Mouse (Mus musculus): Measurements from ENCODE around the gene Stk17b. TPM values are rescaled to one million over a fixed set of nuclear protein-coding genes. Genes with fewer than 3 reads are reported as not detected.
A peak's percentile ranks its signal among the peaks of the same experiment; 100 is the strongest.
"Not testable (repeated sequence)": the region's sequence is repeated elsewhere in the genome, so short reads cannot be mapped to it uniquely, and the experiment has no call there.

Gene Stk17b
- polyA plus RNA-seq, 1 experiment from 2014 or later: 5.8 TPM

DNA sequence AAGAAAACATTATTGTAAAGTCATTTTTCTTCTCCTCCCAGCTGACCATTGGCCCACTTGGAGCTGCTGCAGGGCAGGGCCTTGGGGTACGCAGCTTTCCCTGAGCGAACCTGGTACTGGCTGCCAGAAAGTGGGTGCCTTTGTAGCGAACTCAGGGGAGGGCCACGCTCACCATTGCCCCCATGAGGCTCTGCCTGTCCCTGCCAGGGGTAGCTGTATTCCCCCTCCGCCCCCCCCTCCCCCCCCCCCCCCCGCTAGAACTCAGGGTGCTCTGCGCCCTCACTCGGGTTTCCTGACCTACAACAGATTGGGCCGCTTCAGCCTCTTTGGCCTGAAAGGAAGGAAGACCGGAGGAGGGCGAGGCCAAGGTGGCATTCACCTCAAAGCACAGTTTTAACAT, 36.5 kb downstream of the Stk17b start:
- H3K27me3 ChIP-seq: no peaks in the 10 kb centered on the region
- 28% methylated on average over 9 of the region's 11 CpGs for WGBS
- no peak overlapping the region for H3K4me3 ChIP-seq (replicated peaks)
- H3K27ac ChIP-seq: no peak overlapping the region
- H3K4me2 ChIP-seq (replicated peaks): no peak overlapping the region
- H3K9ac ChIP-seq (replicated peaks): no peak overlapping the region
- H3K36me3 ChIP-seq: no peaks in the 10 kb centered on the region
- no peak for ATAC-seq
- no peaks in the 10 kb centered on the region for H3K4me1 ChIP-seq (replicated peaks)
- no peaks in the 10 kb centered on the region for H3K9me3 ChIP-seq

DNA sequence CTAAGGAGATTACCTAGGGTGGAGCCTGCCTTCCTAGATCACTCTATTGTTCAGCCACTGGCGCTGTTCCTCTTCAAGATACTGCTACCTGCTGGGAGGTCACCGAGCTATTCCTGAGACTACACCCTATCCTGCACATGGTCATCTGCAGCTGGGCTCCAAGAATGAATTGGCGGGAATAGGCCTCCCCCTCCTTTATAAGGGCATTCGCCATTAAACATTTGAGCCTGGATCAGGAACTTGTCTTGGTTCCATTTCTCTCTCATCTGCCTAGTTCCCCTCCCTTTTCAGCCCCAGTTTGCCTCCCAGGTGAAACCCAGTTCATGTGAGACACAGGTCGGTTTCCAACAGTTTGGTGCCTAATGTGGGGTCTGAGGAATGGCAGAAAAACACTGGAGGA, 39.0 kb downstream of the Stk17b start:
- Histone ChIP-seq H3K9ac (replicated peaks) (no peak overlapping the region), H3K4me3 (replicated peaks) (no peak overlapping the region), H3K36me3 (no peaks in the 10 kb centered on the region), H3K4me2 (replicated peaks) (no peak overlapping the region), H3K27me3 (no peaks in the 10 kb centered on the region), H3K9me3 (no peaks in the 10 kb centered on the region), H3K27ac (no peak overlapping the region), H3K4me1 (replicated peaks) (no peaks in the 10 kb centered on the region)
- ATAC-seq: no peak
- 54% methylated on average over 5 of the region's 5 CpGs for WGBS

- Histone ChIP-seq H3K9ac (replicated peaks) (no peak overlapping the region), H3K9me3 (no peaks in the 10 kb centered on the region), H3K27ac (no peak overlapping the region), H3K4me1 (replicated peaks) (no peaks in the 10 kb centered on the region), H3K4me3 (replicated peaks) (no peak overlapping the region), H3K27me3 (no peaks in the 10 kb centered on the region), H3K4me2 (replicated peaks) (no peak overlapping the region), H3K36me3 (no peaks in the 10 kb centered on the region)
- WGBS: 91% methylated on average over 3 of the region's 3 CpGs
- no peak for ATAC-seq
These were observed 43.1 kb downstream of the Stk17b start for GRCm38 (mm10) chr1:53741742-53742458.

DNA sequence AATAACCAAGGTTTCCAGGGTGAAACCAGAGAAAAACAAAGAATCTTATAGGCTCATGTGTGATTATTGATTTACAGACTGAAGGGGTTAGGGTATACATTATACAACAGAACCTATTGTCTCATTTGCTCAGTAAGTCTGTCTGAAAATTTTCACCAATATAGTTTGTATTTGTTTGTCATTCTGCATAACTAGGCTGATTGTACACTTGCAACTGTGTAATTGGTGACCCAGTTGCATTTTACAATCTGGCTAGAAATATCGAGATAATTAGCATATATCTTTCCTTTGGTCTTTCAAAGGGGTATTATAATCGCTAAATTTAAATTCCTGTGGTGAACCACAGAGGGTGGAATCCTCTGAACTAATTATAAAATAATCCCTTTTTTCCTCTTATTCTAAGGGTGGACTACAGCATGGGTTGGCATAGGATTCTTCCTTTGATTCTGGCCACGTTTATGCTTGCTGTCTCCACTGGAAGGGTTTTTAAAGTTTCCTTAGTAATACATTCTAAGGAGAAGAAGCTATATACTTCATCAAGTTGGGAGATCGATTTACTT, 44.2 kb downstream of the Stk17b start:
- ATAC-seq: peak; percentile 56
- H3K36me3 ChIP-seq: no peaks in the 10 kb centered on the region
- H3K27me3 ChIP-seq: no peaks in the 10 kb centered on the region
- H3K9me3 ChIP-seq: no peaks in the 10 kb centered on the region
- no peak overlapping the region for H3K4me2 ChIP-seq (replicated peaks)
- 54% methylated on average over 4 of the region's 4 CpGs for WGBS
- H3K27ac ChIP-seq: no peak overlapping the region
- H3K4me3 ChIP-seq (replicated peaks): no peak overlapping the region
- H3K9ac ChIP-seq (replicated peaks): no peak overlapping the region
- no peaks in the 10 kb centered on the region for H3K4me1 ChIP-seq (replicated peaks)

DNA sequence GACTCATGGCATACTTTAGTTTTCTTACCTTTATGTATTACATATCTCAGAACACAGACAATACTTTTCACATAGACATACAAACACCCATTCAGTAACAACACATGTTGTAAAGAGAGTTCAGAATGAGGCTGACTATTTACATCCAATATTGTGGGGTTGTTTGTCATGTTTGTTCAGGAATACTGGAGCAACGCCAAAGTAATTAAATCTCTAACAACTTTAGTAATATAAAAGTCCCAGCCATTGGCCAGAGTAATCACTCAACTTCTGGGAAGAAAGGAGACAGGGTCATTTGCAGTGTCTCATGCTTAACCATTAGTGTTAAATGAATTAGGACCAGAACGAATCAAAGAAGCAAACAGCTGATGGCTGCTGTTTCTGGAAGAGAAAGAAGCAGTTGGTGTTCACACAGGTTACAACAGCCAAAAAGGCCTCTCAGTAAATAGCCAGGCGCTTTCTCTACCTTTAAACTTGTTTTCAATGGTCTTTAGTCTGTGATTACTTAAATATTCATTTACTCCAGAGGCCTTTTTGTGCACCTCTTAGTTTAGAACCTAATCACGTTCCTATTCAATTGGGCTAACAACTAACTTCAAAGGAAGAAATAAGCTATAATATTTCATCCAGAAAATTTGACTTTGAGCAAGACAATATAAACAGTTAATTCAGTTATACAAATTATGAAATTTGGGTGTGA, 44.8 kb downstream of the Stk17b start:
- not testable (repeated sequence) for H3K27me3 ChIP-seq; H3K27ac ChIP-seq; H3K9ac ChIP-seq (replicated peaks); H3K4me1 ChIP-seq (replicated peaks); H3K4me3 ChIP-seq (replicated peaks); H3K9me3 ChIP-seq; H3K4me2 ChIP-seq (replicated peaks); H3K36me3 ChIP-seq
- WGBS: 49% methylated on average over 3 of the region's 4 CpGs
- ATAC-seq: peak; percentile 79

- ATAC-seq: no peak
- WGBS: 91% methylated on average over 3 of the region's 3 CpGs
These were observed 48.4 kb downstream of the Stk17b start for GRCm38 (mm10) chr1:53736583-53736982.

DNA sequence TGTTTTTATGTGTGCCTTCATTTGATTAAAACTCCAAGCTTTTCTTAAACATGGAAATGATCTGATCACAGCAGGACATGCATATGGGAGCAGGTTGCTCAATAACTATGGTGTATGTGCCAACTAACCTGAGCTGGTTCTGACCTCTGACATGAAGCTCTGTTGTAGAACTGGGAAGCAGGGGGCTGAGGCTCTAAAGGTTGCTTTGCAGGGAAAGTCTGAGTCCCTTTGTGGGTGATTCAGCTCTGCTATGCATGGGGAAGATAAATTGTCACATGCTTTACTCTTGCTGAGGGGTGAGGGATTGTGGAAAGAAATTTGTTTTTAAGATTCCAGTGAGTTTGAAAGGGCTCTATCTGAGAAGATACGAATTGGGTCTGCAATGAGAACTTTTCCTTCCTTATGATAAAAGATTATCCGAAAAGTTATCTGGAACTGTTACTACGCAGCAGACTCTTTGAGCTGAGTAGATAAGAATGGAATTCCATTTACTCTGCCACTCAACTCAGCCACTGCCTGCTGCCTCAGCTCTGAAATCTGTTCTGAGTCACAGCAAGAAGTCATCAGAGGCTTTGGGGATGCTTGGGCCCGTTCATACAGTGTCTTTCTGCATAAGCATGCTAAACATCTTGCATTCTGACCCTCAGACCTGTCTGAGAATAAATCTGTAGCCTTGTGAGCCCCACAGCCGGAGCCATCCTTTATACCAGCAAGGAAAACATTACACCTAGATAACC, 56.4 kb downstream of the Stk17b start:
- Histone ChIP-seq H3K36me3 (no peaks in the 10 kb centered on the region), H3K4me2 (replicated peaks) (no peak overlapping the region), H3K27me3 (no peaks in the 10 kb centered on the region), H3K4me3 (replicated peaks) (no peak overlapping the region), H3K9me3 (no peaks in the 10 kb centered on the region), H3K9ac (replicated peaks) (no peak overlapping the region), H3K4me1 (replicated peaks) (no peaks in the 10 kb centered on the region), H3K27ac (no peak overlapping the region)
- ATAC-seq: no peak
- WGBS: 82% methylated on average over 5 of the region's 5 CpGs

More at GRCm38 (mm10) chr1:53736583-53736982, 48.4 kb downstream of the Stk17b start:
- H3K4me3 ChIP-seq (replicated peaks): no peak overlapping the region
- no peak overlapping the region for H3K27ac ChIP-seq
- H3K27me3 ChIP-seq: no peaks in the 10 kb centered on the region
- H3K9ac ChIP-seq (replicated peaks): no peak overlapping the region
- no peak overlapping the region for H3K4me2 ChIP-seq (replicated peaks)
- no peaks in the 10 kb centered on the region for H3K36me3 ChIP-seq
- no peaks in the 10 kb centered on the region for H3K4me1 ChIP-seq (replicated peaks)
- H3K9me3 ChIP-seq: no peaks in the 10 kb centered on the region

DNA sequence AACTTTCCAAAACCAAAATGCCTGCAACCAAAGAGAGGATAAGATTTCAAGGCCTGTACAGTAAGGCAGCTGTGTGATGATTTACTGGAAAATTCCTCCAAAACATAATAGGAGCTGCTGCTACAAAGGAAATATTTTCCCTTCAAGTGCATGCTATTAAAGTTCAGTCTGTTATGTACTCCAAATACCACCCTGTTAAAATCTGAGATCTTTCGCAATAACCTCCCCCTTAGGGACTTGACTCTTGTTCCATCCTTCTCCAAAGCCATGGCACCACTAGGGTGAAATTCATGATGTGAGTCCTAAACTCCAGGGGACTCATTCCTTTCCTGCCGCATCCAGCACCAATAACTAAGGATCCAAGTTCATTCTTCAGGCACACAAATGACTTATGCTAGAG, 58.1 kb downstream of the Stk17b start:
- Histone ChIP-seq H3K9ac (replicated peaks) (no peak overlapping the region), H3K9me3 (no peaks in the 10 kb centered on the region), H3K4me3 (replicated peaks) (no peak overlapping the region), H3K27ac (no peak overlapping the region), H3K36me3 (no peaks in the 10 kb centered on the region), H3K4me1 (replicated peaks) (no peaks in the 10 kb centered on the region), H3K27me3 (no peaks in the 10 kb centered on the region), H3K4me2 (replicated peaks) (no peak overlapping the region)
- 99% methylated on average over 2 of the region's 2 CpGs for WGBS
- ATAC-seq: no peak

- Histone ChIP-seq H3K36me3 (no peaks in the 10 kb centered on the region), H3K27me3 (0 out of 2 replicates have a peak, but pooled peaks cover 3% of the 10 kb centered on the region), H3K9me3 (no peaks in the 10 kb centered on the region), H3K4me2 (replicated peaks) (no peak overlapping the region), H3K27ac (no peak overlapping the region), H3K9ac (replicated peaks) (no peak overlapping the region), H3K4me3 (replicated peaks) (no peak overlapping the region), H3K4me1 (replicated peaks) (no peaks in the 10 kb centered on the region)
- no peak for ATAC-seq
These were observed 63.7 kb downstream of the Stk17b start for GRCm38 (mm10) chr1:53721353-53721752.

DNA sequence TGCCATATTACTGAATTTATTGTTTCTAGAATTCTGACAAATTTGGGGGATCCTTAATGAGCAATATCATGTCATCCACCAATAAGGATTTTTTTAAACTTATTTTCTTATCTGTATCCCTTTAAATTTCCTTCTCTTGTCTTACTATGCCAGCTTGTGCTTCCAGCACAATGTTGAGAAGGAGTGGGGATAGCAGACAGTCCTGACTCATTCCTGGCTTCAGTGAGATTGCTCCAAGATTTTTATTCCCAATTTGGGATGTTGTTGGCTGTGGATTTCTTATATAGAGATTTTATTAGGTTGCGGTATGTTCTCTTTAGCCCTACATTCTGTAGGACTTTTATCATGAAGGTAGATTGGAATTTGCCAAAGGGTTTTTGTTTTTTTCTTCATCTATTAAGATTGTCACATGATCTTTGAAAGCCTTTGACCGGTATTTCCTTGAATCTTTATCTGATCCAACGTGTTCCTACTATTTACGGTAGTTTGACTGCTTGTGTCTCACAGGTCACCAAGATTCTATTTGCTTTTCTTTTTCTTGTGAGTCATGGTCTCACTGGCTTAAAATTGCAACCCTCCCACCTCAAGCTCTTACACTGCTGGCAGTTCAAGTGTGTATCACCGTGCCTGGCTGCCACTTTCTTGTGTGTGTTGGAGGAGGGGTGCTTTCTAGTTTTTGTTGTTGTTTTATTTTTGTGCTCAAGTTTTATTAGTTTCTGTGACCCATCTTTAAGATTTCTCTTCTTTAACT, 64.2 kb downstream of the Stk17b start:
- H3K4me3 ChIP-seq (replicated peaks): no peak overlapping the region

DNA sequence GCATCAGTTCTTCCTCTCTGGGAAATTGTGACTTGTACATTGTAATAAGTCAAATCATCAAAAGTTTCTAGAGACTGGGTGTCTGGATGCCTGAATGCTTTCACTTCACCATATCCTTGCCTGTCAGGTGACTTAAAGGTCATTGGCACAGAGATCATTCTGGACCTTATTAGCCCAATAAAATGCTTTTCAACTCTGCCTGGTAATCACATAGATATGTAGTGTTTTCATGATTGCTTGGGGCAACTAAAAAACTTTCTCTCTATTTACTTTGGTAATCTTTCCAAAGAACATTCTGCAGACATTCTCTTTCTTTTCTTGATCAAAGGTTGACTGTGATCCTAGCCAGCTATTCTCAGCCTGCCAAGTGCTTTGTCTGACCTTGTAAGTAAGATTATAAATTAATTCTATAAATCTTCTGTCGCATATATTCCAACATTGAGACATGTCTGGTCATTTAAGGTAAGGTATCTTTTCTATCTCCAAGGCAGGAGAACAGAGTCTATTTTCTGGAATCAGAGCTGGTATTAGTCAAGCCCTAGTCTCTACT, 69.0 kb downstream of the Stk17b start:
- no peak for ATAC-seq
- Histone ChIP-seq H3K36me3 (no peaks in the 10 kb centered on the region), H3K4me3 (replicated peaks) (no peak overlapping the region), H3K4me2 (replicated peaks) (no peak overlapping the region), H3K27me3 (0 out of 2 replicates have a peak, but pooled peaks cover 3% of the 10 kb centered on the region), H3K9me3 (no peaks in the 10 kb centered on the region), H3K27ac (no peak overlapping the region), H3K9ac (replicated peaks) (no peak overlapping the region), H3K4me1 (replicated peaks) (no peaks in the 10 kb centered on the region)
- 92% methylated on average over 1 of the region's 1 CpGs for WGBS

More for the DNA sequence above, 64.2 kb downstream of the Stk17b start:
- Histone ChIP-seq H3K27me3 (0 out of 2 replicates have a peak, but pooled peaks cover 3% of the 10 kb centered on the region), H3K4me2 (replicated peaks) (no peak overlapping the region), H3K36me3 (no peaks in the 10 kb centered on the region), H3K9ac (replicated peaks) (no peak overlapping the region), H3K9me3 (no peaks in the 10 kb centered on the region), H3K4me1 (replicated peaks) (no peaks in the 10 kb centered on the region), H3K27ac (no peak overlapping the region)
- 90% methylated on average over 5 of the region's 5 CpGs for WGBS
- no peak for ATAC-seq
